Mouse (Mus musculus) small intestine, adult 2 months (tissue): ENCODE measurements around the gene Cadps. TPM values are rescaled to one million over a fixed set of nuclear protein-coding genes. Genes with fewer than 3 reads are reported as not detected.

Source experiments
- H3K27ac ChIP-seq: fragments of 200-500 bp; 2 replicates; pipeline ENCODE4 v1.5.1; 2012; ENCODE audit warnings: low read depth, low read length, control low read depth, inconsistent platforms; ENCODE audit not compliant: insufficient read depth
- H3K27me3 ChIP-seq: fragments of 200-500 bp; 2 replicates; pipeline ENCODE4 v1.6.1; 2012; ENCODE audit warnings: mild to moderate bottlenecking, moderate library complexity, low read length, inconsistent platforms; ENCODE audit not compliant: control insufficient read depth, insufficient read depth
- H3K36me3 ChIP-seq: fragments of 200-500 bp; 2 replicates; pipeline ENCODE4 v1.6.1; 2012; ENCODE audit warnings: mild to moderate bottlenecking, low read length, control low read depth, inconsistent platforms; ENCODE audit not compliant: control insufficient read depth, insufficient read depth
- H3K4me1 ChIP-seq: fragments of 200-500 bp; 2 replicates; pipeline ENCODE4 v1.6.1; 2012; ENCODE audit warnings: low read length, inconsistent platforms, mixed read lengths; ENCODE audit not compliant: control insufficient read depth, insufficient read depth, insufficient read length
- H3K4me3 ChIP-seq: fragments of 200-500 bp; 2 replicates; pipeline ENCODE4 v1.5.1; 2012; ENCODE audit warnings: low read depth, mild to moderate bottlenecking, control low read depth, inconsistent platforms, low read length, moderate library complexity
- CTCF ChIP-seq: fragments of 200-500 bp; IDR thresholded peaks from 2 replicates; pipeline ENCODE4 v1.5.1; 2012; ENCODE audit warnings: low read depth, mild to moderate bottlenecking, control low read depth, inconsistent platforms, low read length, moderate library complexity, mixed read lengths; ENCODE audit not compliant: insufficient replicate concordance, insufficient read length; ENCODE audit errors: extremely low read depth
- POLR2A ChIP-seq: fragments of 200-500 bp; IDR thresholded peaks from 2 replicates; pipeline ENCODE4 v1.6.1; 2012; ENCODE audit warnings: low read depth, mild to moderate bottlenecking, control low read depth, inconsistent platforms, low read length, moderate library complexity
- WGBS: fragments of 180-500 bp; shearing (Covaris S2); methylation state at CpG from one replicate; pipeline ENCODE4 v1.1.7; 2018; 5-methylcytosine and 5-hydroxymethylcytosine counted together
- polyA plus RNA-seq: library from polyadenylated mRNA; depleted of rRNA; stranded (reverse); fragments of >200 nt; gene quantifications from 2 replicates; pipeline ENCODE4 v1.2.3, GENCODE M21; 2012; rRNA removed

Gene Cadps
- 0.38 and 0.41 TPM in 2 replicates for polyA plus RNA-seq

DNA sequence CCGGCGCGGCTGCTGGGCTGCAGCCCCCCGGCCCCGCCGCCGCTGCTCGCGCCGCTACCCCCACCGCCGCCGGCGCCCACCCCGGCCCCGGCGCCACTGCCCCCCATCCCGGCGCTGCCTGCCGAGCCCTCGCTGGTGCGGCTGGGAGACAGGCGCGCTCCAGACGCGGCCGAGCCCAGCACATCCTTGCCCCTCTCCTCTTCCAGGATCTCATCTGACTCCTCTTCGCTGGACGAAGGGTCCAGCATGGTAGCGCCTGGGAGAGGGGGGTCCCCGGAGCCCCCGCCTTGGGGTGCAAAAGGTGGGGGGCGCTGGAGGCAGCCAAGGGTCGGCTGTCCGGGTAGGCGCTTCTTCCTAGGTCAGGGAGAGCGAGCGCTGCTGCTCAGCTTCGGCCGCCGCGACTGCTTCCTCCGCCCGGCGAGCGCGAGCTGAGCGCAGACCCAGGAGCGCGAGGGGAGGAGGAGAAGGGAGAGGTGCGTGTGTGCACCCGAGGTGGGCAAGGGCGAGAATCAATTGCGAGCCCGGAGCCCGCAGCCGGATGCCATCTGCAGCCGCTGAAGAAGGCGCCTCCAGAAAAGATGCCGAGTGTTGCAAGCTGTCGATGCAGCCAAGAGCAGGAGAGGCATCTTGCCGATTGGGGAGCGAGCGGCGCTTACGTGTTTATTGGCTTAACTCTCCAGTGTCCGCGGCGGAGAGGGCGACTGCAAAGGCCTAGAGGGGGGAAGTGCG lies at the start of gene Cadps:
Gene Cadps (minus strand): TSS at position 589 of the 729 bp plus-strand sequence.
- WGBS: 4% methylated on average over 71 of the region's 71 CpGs
- Histone ChIP-seq H3K27ac (no peak within 1 kb of the TSS), H3K27me3 (peaks cover 3% of the 10 kb centered on the region; the same call in 1 of the 2 replicates), H3K36me3 (no peaks in the 10 kb centered on the region), H3K4me1 (peaks cover 2% of the 10 kb centered on the region; the same call in 1 of the 2 replicates), H3K4me3 (peak within 1 kb of the TSS; percentile 39)
- TF ChIP-seq POLR2A (no peak), CTCF (no peak)

DNA sequence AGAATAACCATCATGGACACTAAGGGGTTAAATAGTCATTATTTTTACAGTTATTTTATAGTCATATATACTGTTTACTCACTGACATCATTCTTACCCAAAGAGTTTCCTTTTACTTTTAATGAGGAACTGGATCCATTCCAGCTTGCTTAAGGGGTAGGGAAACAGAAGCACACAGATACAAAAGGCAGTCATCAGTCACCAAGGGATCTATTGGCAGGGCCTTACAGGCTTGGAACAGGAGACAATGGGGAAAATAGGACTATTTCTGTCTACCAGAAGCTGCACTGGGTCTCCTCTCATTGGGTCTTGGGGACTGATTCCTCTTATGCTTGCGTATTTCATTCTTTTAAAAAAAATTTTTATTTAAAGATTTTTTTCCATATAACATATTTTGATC lies 46.7 kb upstream of the Cadps start:
- H3K36me3 ChIP-seq: no peaks in the 10 kb centered on the region
- no peaks in the 10 kb centered on the region for H3K4me1 ChIP-seq
- H3K27ac ChIP-seq: no peak overlapping the region
- TF ChIP-seq CTCF: no peak
- no peak for TF ChIP-seq POLR2A
- no peak overlapping the region for H3K4me3 ChIP-seq
- H3K27me3 ChIP-seq: no peaks in the 10 kb centered on the region
- whole genome bisulfite sequencing: 89% methylated on average over 1 of the region's 1 CpGs

DNA sequence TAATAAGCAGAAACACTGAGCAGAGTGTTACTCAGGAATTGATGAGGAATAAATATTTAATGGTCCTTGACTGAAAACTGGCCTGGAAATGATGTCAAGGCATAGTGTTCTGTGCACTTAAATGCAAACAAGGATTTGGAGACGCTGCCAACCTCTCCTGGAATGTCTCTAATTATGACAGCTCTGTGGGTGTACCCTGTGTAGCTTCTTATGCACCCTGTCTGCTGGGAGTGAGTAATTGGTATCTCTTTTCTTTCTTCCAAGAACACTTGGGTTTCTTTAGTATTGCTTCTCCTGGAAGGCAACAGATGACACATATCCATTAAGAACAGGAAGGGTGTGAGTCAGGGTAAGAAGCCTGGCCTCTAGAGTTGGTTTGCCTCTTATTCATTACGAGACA lies 42.4 kb upstream of the Cadps start:
- Histone ChIP-seq H3K27me3 (no peaks in the 10 kb centered on the region), H3K36me3 (no peaks in the 10 kb centered on the region), H3K4me1 (no peaks in the 10 kb centered on the region), H3K4me3 (no peak overlapping the region), H3K27ac (no peak overlapping the region)
- WGBS: 61% methylated on average over 2 of the region's 2 CpGs
- TF ChIP-seq CTCF: no peak
- TF ChIP-seq POLR2A: no peak

DNA sequence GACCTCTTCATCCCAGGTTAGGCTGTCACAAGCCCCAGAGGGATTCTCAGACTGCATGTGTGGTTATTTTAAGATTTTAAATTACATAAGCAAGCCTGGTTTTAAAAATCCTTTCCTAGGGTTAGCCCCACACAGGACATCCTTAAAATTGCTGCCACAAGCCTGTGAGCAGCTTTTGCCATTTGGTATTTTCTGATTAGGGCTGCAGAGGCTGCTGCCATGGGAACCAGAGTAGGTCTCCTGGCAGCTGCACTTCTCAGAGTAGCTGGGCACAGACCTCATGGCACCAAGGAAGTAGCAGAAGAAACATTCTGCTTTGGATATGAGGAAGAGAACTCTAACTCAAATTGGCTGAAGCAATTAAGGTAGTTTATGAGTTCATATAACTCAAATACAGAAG lies 21.0 kb upstream of the Cadps start:
- H3K4me1 ChIP-seq: no peaks in the 10 kb centered on the region

DNA sequence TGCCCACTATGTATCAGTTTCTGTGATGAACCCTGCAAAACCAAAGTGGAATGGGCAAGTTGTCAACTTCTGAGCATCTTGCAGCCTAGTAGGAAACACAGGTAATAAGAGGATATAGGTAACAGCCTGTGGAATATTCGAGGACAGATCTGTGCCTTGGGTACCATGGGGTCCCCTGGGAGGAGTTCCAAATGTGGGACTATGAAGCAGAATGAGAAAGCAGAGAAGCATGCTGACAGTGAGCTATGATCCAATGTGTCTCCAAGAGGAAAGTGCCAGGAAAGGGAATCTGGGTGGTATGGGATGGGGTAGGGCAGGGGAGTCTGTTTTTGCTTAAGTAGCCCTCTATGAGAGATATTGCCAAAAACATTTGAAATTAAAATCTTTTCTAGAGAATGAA lies 16.6 kb upstream of the Cadps start:
- Histone ChIP-seq H3K36me3 (no peaks in the 10 kb centered on the region), H3K4me3 (no peak overlapping the region), H3K27ac (no peak overlapping the region), H3K4me1 (no peaks in the 10 kb centered on the region), H3K27me3 (no peaks in the 10 kb centered on the region)
- 9% methylated on average over 1 of the region's 1 CpGs for WGBS
- TF ChIP-seq CTCF: no peak
- TF ChIP-seq POLR2A: no peak

More for the DNA sequence above, 21.0 kb upstream of the Cadps start:
- no peak for TF ChIP-seq POLR2A
- TF ChIP-seq CTCF: no peak
- Histone ChIP-seq H3K36me3 (no peaks in the 10 kb centered on the region), H3K27ac (no peak overlapping the region), H3K27me3 (no peaks in the 10 kb centered on the region), H3K4me3 (no peak overlapping the region)

DNA sequence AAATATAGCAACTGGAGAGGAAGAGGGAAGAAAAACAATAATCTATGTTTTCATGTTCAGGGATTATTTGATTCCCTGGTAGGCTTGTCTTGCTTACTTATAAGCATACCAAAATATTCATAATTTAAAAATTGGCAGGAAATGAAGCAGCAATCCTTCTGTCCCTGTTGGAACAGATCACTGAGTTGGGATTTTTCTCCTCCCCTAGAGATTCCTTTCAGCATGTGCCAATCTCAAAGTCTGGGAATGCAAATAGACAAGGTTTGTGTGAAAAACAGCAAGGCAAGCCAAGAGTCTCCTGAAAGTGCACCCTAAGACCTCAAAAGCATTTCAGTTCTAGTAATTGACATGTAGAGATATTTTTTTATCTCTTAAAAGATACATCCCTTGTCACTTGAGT lies 16.1 kb upstream of the Cadps start:
- Histone ChIP-seq H3K27ac (no peak overlapping the region), H3K36me3 (no peaks in the 10 kb centered on the region), H3K4me3 (no peak overlapping the region), H3K27me3 (no peaks in the 10 kb centered on the region), H3K4me1 (no peaks in the 10 kb centered on the region)
- no peak for TF ChIP-seq POLR2A
- TF ChIP-seq CTCF: no peak

DNA sequence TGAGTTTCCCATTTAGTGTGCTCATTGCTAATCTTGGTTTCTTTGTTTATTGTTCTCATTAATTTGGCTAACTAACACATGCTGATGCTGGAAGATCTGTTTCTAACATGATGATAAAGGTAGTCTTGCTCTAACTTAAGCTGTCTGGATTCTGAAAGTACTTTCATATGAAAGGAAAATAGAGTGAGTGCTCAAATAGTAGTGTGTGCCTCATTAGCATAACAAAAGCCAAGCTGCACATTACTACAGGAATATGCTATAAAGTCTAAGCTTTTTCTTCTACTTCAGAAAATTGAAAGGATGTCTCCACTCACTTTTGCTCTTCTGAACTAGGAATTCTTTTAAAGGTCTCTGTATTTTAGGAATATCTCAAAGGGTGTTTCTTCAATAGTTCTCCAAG lies 15.4 kb upstream of the Cadps start:
- H3K27me3 ChIP-seq: no peaks in the 10 kb centered on the region
- H3K36me3 ChIP-seq: no peaks in the 10 kb centered on the region
- H3K4me1 ChIP-seq: no peaks in the 10 kb centered on the region
- TF ChIP-seq CTCF: no peak
- no peak for TF ChIP-seq POLR2A
- no peak overlapping the region for H3K27ac ChIP-seq
- no peak overlapping the region for H3K4me3 ChIP-seq
